Mouse (Mus musculus) adrenal gland, postnatal 4 days (tissue): ENCODE measurements around the gene Sptbn4. TPM values are rescaled to one million over a fixed set of nuclear protein-coding genes. Genes with fewer than 3 reads are reported as not detected.

Experiments
- DNase-seq, 2 experiments: peaks; one replicate each; pipeline ENCODE4 v3.0.0; 2021 to 2022; ENCODE audit warnings: low spot score in 2 of 2, mixed read lengths in 2 of 2
- total RNA-seq, 2 experiments: library from RNA; stranded (reverse); gene quantifications; 2 replicates each; pipeline ENCODE4 v1.2.3; 2021

The Sptbn4 gene
- total RNA-seq, 2 experiments from 2014 or later = 1.2 to 1.4 TPM

- DNase-seq = no peak
Observed at GRCm38 (mm10) chr7:27475596-27475995, 28.1 kb upstream of the Sptbn4 start.

- peak; percentile 88 to 93 for DNase-seq
Observed at GRCm38 (mm10) chr7:27474490-27474954, 27.0 kb upstream of the Sptbn4 start.

- no peak for DNase-seq
Observed at GRCm38 (mm10) chr7:27473835-27474489, 26.5 kb upstream of the Sptbn4 start.

DNA sequence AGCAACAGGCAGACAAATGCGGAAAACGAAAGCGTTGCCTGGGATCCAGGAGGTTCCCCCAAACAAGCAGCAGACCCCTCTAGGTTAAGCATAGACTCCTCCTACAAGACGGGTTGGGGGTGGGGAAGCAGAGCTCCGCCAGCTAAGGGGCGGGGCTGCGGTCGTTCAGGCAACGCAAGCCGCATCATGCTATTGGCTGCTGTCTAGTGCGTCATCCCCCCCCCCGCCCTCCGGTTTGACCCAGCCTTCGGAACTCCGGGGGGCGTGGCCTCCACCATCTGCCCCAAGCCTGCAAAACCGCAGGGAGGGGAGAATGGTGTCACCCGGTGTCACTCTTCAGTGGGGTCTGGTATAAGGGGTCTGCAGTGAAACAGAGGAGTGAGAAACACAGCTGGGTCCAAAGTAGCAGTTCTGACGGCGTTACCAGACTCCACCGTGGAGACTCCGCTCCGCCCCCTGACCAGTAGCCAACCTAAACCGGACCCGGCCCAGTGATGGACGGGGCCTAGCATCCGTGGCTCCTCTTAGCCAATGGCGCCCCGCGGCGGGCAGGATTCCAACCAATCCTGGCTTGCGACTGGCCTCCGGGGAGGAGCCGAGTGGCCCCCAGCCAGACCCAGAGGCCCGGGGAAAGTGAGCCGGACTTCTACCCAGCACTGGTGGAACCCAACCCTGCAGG is 25.8 kb upstream of the Sptbn4 start, which contains the start of gene Sertad3:
Sertad3 (plus strand) TSS at position 613 of the 679 bp plus-strand sequence.
- DNase-seq = peak; percentile 99

DNA sequence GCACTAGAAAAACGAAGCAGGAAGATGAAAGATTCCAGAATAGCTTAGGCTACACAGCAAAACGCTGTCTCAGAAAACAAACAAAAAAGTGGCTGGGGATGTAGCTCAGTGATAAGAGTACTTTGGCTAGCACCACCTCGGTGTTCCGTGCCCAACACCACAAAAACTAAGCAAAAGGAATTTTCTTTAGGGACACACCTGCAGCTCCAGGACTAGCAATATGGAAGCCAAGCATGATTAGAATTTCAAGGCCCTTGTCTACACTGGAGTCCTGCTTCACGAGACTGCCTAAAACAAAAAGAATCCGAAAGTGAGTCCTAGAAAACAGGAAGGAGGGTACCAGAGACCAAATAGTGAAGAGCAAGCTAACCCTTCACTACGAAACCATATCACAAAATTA is 25.1 kb upstream of the Sptbn4 start:
- DNase-seq = no peak

- DNase-seq = no peak
Observed at GRCm38 (mm10) chr7:27471390-27472120, 24.1 kb upstream of the Sptbn4 start.

DNA sequence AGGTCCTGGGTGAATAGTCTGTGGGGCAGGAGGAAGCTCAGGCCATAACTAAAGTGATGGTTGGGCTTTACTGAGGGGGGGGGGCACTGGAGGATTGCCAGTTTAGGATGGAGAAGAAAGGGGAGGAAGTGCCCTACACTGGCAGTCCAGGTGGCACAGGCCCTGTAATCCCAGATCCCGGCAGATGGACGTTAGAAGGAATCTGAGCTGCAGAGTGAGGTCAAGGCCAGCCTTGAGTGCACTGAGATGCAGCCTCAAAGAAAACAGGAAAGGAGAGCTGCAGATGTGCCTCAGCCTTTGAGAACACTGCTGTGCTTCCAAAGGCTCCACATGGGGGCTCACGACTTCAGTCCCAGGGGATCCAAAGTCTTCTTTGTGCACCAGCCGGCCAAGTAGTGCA is 20.2 kb upstream of the Sptbn4 start:
- no peak for DNase-seq

DNA sequence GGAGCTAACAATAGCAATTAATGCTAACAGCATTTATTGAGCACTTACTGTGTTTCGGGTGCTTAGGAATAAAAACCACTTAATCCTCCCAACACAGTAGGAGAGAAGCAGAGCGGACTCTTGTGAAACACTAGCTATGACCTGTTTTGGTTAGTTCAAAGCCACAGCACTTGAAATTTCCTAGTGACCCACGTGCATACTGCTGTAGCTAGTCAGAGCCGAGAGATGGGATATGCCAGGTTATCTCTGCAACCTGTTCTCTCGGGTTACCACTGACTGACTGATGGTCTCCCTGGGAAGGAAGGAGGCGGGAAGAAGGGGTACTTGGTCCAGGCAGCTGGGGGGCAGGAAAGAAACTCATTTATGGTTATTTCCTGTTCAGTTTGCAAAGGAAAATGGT is 13.0 kb upstream of the Sptbn4 start:
- DNase-seq = no peak

DNA sequence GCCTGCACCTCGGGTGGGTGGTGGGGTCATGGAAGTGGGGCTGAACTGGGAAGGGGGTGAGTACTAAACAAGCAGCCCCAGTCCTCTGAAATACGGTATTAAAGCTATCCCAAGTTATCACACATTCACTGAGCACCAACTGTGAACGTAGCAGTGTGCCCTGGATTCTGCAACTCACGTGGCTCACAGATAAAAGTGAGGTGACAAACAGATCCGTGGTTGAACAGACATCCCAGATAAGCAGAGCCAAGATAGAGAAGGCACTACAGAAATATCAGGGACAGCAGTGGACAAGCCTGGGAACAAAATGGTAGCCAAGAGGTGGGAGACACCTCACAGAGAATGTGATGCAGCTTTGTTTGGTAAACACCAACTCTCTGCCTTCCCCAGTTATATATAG is 12.2 kb upstream of the Sptbn4 start:
- no peak for DNase-seq

- no peak for DNase-seq
Observed at GRCm38 (mm10) chr7:27458614-27459013, 11.1 kb upstream of the Sptbn4 start.

- no peak for DNase-seq
Observed at GRCm38 (mm10) chr7:27455273-27455672, 7.8 kb upstream of the Sptbn4 start.

- no peak for DNase-seq
Observed at GRCm38 (mm10) chr7:27454461-27455121, 7.1 kb upstream of the Sptbn4 start.

GRCm38 (mm10) chr7:27452206-27452770 is 4.8 kb upstream of the Sptbn4 start:
- no peak for DNase-seq

DNA sequence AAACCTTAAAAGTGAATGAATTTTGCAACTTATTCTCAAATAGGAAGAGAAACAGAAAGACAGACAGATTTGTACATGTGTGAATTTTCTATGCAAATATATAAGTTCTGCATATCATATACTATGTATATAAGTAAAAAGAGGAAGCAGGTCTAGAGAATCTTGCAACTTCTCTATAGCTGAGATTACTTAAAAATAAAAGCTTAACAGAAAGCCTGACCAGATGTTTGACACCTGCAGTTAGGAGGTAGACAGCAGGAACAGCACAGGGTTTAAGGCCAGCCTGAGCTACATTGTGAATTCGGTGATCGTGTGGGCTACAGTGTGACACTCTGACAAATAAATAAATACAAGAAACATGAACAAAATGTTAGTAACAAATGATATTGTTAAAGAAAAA is 3.9 kb upstream of the Sptbn4 start:
- no peak for DNase-seq

- peak in 1 of 2 experiments; percentile 51 for DNase-seq
Observed at GRCm38 (mm10) chr7:27449256-27449862, 1.9 kb upstream of the Sptbn4 start.

GRCm38 (mm10) chr7:27448421-27449206 is 1.1 kb upstream of the Sptbn4 start:
- DNase-seq = no peak

GRCm38 (mm10) chr7:27446521-27447418 is 716 bp downstream of the Sptbn4 start:
- no peak for DNase-seq

- DNase-seq = no peak
Observed at GRCm38 (mm10) chr7:27446051-27446450, 1.4 kb downstream of the Sptbn4 start.

- DNase-seq = no peak
Observed at GRCm38 (mm10) chr7:27440014-27440413, 7.5 kb downstream of the Sptbn4 start.
